Mouse (Mus musculus): ENCODE measurements at regions not wholly inside any gene's neighbourhood (a gene's known extent, or its start where the extent isn't known, plus 50 kb on each side); places are given as distances from the start of the nearest gene placed in this dataset.

DNA sequence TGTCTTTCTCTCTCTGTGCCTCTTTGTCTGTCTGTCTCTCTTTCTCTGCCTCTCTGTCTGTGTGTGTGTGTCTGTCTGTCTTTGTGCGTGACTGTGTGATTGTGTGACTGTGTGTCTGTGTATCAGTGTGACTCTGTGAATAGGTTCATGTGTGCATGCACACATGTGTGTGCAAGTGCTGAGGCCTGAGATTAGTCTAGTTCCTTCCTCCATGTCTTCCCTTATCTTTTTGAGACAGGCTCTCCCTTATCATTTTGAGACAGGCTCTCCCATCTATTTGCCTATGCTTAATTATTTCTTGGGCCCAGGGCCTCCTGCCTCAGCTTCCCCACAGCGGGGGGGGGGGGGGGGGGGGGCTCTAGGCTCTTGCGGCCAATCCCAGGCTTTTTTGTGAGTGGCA is 212.8 kb upstream of the Ttc29 start:
- no peak for TF ChIP-seq CTCF (IDR thresholded peaks at IDR 0.05 in 2 of 3, conservative IDR thresholded peaks at IDR 0.05 in 1 of 3; ENCODE audit: control insufficient read depth in 1 of 3, insufficient read depth in 1 of 3, low read depth in 2 of 3, low read length in 3 of 3, poor library complexity in 1 of 3, severe bottlenecking in 1 of 3)
- peak; percentile 37 to 42; a peak in 2 of 4 replicates for TF ChIP-seq EP300 (IDR thresholded peaks at IDR 0.05; ENCODE audit: low read depth in 1 of 2, low read length in 2 of 2)
- no peak for TF ChIP-seq ELF1 (IDR thresholded peaks at IDR 0.05; ENCODE audit: low read depth, low read length)
- no peak for TF ChIP-seq POLR2AphosphoS5 (IDR thresholded peaks at IDR 0.05; ENCODE audit: borderline replicate concordance, low read depth, low read length)
